Mouse (Mus musculus): ENCODE data around the gene Cip2a. TPM values are rescaled to one million over a fixed set of nuclear protein-coding genes. Genes with fewer than 3 reads are reported as not detected.
A peak's percentile ranks its signal among the peaks of the same experiment; 100 is the strongest.

Cip2a gene
- polyA plus RNA-seq, 1 experiment from 2014 or later = 65.8 TPM

- no peak for ATAC-seq (replicated peaks; ENCODE audit: insufficient number of reproducible peaks, low FRiP score, low TSS enrichment, low read depth)
- WGBS = 2% methylated on average over 9 of the region's 9 CpGs
- peak overlapping the region; percentile 92; the same call in 1 of the 2 replicates for H3K27ac ChIP-seq (replicated peaks; ENCODE audit: low read depth, low read length)
Observed at GRCm38 (mm10) chr16:48993231-48993558, 790 bp upstream of the Cip2a start.

GRCm38 (mm10) chr16:48994343-48994693 is 333 bp downstream of the Cip2a start:
- ATAC-seq (replicated peaks; ENCODE audit: insufficient number of reproducible peaks, low FRiP score, low TSS enrichment, low read depth) (no peak; the same call in 1 of the 2 replicates), DNase-seq (ENCODE audit: low spot score) (no peak)
- Histone ChIP-seq H3K27ac (replicated peaks; ENCODE audit: low read depth, low read length) (no peak overlapping the region), H3K4me1 (ENCODE audit: control insufficient read depth, insufficient read depth, low read length) (no peaks in the 10 kb centered on the region), H3K4me3 (ENCODE audit: low read depth, low read length) (peak overlapping the region; percentile 83), H3K27me3 (ENCODE audit: control insufficient read depth, insufficient read depth, low read length) (no peaks in the 10 kb centered on the region), H3K4me2 (ENCODE audit: low read depth, low read length) (peak overlapping the region; percentile 59), H3K9me3 (replicated peaks; ENCODE audit: control insufficient read depth, low read length) (no peaks in the 10 kb centered on the region), H3K36me3 (replicated peaks; ENCODE audit: control insufficient read depth, insufficient read depth, low read depth, low read length) (no peaks in the 10 kb centered on the region), H3K9ac (replicated peaks; ENCODE audit: low read length) (peak overlapping the region; percentile 99)
- 0% methylated on average over 18 of the region's 18 CpGs for WGBS

More at GRCm38 (mm10) chr16:48993231-48993558, 790 bp upstream of the Cip2a start:
- DNase-seq (ENCODE audit: low spot score) = no peak
- Histone ChIP-seq H3K36me3 (replicated peaks; ENCODE audit: control insufficient read depth, insufficient read depth, low read depth, low read length) (no peaks in the 10 kb centered on the region), H3K4me2 (ENCODE audit: low read depth, low read length) (peak overlapping the region; percentile 56), H3K4me3 (ENCODE audit: low read depth, low read length) (peak overlapping the region; percentile 83), H3K9me3 (replicated peaks; ENCODE audit: control insufficient read depth, low read length) (no peaks in the 10 kb centered on the region), H3K27me3 (ENCODE audit: control insufficient read depth, insufficient read depth, low read length) (no peaks in the 10 kb centered on the region), H3K9ac (replicated peaks; ENCODE audit: low read length) (peak overlapping the region; percentile 99), H3K4me1 (ENCODE audit: control insufficient read depth, insufficient read depth, low read length) (no peaks in the 10 kb centered on the region)

GRCm38 (mm10) chr16:49004151-49004550 is 10.2 kb downstream of the Cip2a start:
- no peak overlapping the region for H3K27ac ChIP-seq (replicated peaks; ENCODE audit: low read depth, low read length)
- H3K36me3 ChIP-seq (replicated peaks; ENCODE audit: control insufficient read depth, insufficient read depth, low read depth, low read length) = peaks cover 2% of the 10 kb centered on the region; the same call in 1 of the 2 replicates
- WGBS = 95% methylated on average over 5 of the region's 5 CpGs
- no peaks in the 10 kb centered on the region for H3K4me1 ChIP-seq (ENCODE audit: control insufficient read depth, insufficient read depth, low read length)
- no peak overlapping the region for H3K4me2 ChIP-seq (ENCODE audit: low read depth, low read length)
- no peak overlapping the region for H3K4me3 ChIP-seq (ENCODE audit: low read depth, low read length)
- DNase-seq (ENCODE audit: low spot score) (no peak), ATAC-seq (replicated peaks; ENCODE audit: insufficient number of reproducible peaks, low FRiP score, low TSS enrichment, low read depth) (no peak)
- no peak overlapping the region for H3K9ac ChIP-seq (replicated peaks; ENCODE audit: low read length)
- no peaks in the 10 kb centered on the region for H3K9me3 ChIP-seq (replicated peaks; ENCODE audit: control insufficient read depth, low read length)
- no peaks in the 10 kb centered on the region for H3K27me3 ChIP-seq (ENCODE audit: control insufficient read depth, insufficient read depth, low read length)

DNA sequence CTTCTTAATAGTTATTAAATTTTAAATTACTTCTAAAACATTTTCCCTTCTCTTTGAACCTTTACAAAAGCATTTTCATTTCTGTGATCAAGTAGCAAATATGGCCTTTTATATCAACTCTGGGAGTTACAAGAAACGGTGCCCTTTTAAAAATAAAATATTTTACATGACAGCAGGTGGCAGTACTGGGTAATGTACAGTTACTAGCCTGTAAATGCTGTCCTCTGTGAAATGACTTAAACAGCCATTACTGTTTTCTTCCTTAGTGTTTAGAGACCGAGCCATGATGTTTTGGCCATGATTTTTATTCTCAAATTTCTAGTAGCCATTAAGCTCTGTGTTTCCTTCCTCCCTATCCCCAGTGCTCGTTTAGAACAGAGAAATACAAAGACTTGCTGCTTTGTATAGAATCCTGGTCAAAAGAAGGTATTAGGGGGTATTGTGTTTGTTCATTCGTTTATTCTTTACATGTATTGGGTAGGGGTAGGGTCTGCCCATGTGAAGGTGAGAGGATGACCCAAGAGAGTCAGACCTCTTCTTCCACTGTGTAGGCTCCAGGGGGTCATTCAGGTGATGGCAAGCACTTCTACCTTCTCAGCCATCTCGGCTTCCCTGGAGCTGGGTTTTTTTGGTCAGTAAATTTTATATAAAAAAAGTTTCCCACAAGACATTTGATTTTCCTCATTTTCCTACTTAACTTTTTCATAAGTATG is 22.8 kb downstream of the Cip2a start:
- H3K36me3 ChIP-seq (replicated peaks; ENCODE audit: control insufficient read depth, insufficient read depth, low read depth, low read length) = peaks cover 4% of the 10 kb centered on the region; the same call in 1 of the 2 replicates
- no peaks in the 10 kb centered on the region for H3K27me3 ChIP-seq (ENCODE audit: control insufficient read depth, insufficient read depth, low read length)
- no peaks in the 10 kb centered on the region for H3K4me1 ChIP-seq (ENCODE audit: control insufficient read depth, insufficient read depth, low read length)
- H3K4me2 ChIP-seq (ENCODE audit: low read depth, low read length) = no peak overlapping the region
- WGBS = 79% methylated on average over 5 of the region's 5 CpGs
- ATAC-seq (replicated peaks; ENCODE audit: insufficient number of reproducible peaks, low FRiP score, low TSS enrichment, low read depth) (no peak), DNase-seq (ENCODE audit: low spot score) (peak; percentile 45)
- H3K27ac ChIP-seq (replicated peaks; ENCODE audit: low read depth, low read length) = no peak overlapping the region
- no peak overlapping the region for H3K9ac ChIP-seq (replicated peaks; ENCODE audit: low read length)
- no peaks in the 10 kb centered on the region for H3K9me3 ChIP-seq (replicated peaks; ENCODE audit: control insufficient read depth, low read length)
- no peak overlapping the region for H3K4me3 ChIP-seq (ENCODE audit: low read depth, low read length)

GRCm38 (mm10) chr16:49035852-49036251 is 41.9 kb downstream of the Cip2a start:
- H3K4me2 ChIP-seq (ENCODE audit: low read depth, low read length) = no peak overlapping the region
- 81% methylated on average over 4 of the region's 4 CpGs for WGBS
- DNase-seq (ENCODE audit: low spot score) (no peak), ATAC-seq (replicated peaks; ENCODE audit: insufficient number of reproducible peaks, low FRiP score, low TSS enrichment, low read depth) (no peak)
- no peak overlapping the region for H3K4me3 ChIP-seq (ENCODE audit: low read depth, low read length)
- H3K27me3 ChIP-seq (ENCODE audit: control insufficient read depth, insufficient read depth, low read length) = no peaks in the 10 kb centered on the region
- H3K9me3 ChIP-seq (replicated peaks; ENCODE audit: control insufficient read depth, low read length) = no peaks in the 10 kb centered on the region
- H3K4me1 ChIP-seq (ENCODE audit: control insufficient read depth, insufficient read depth, low read length) = no peaks in the 10 kb centered on the region
- H3K9ac ChIP-seq (replicated peaks; ENCODE audit: low read length) = no peak overlapping the region
- H3K27ac ChIP-seq (replicated peaks; ENCODE audit: low read depth, low read length) = no peak overlapping the region
- H3K36me3 ChIP-seq (replicated peaks; ENCODE audit: control insufficient read depth, insufficient read depth, low read depth, low read length) = no peaks in the 10 kb centered on the region

DNA sequence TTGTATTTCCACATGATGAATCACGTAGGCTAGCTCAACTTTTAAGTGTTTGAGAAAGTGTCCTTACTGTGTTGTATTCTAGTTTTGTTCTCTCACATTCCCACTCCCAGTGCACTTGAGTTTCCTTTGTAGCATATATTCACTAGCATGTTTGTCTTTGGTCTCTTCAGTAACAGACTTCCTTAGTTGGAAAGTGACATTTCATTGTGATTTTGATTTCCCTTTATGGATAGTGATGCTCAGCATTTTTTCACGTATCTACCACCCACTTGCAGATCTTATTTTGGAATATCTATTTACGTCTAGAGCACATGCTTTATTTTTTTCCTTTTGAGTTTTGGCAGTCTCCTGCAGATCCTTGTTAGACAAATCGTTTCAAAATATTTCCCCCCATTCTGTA is 43.8 kb downstream of the Cip2a start:
- H3K4me2 ChIP-seq (ENCODE audit: low read depth, low read length) = no peak overlapping the region
- DNase-seq (ENCODE audit: low spot score) (no peak), ATAC-seq (replicated peaks; ENCODE audit: insufficient number of reproducible peaks, low FRiP score, low TSS enrichment, low read depth) (no peak)
- H3K27ac ChIP-seq (replicated peaks; ENCODE audit: low read depth, low read length) = no peak overlapping the region
- H3K4me3 ChIP-seq (ENCODE audit: low read depth, low read length) = no peak overlapping the region
- WGBS = 84% methylated on average over 4 of the region's 4 CpGs
- no peaks in the 10 kb centered on the region for H3K4me1 ChIP-seq (ENCODE audit: control insufficient read depth, insufficient read depth, low read length)
- no peak overlapping the region for H3K9ac ChIP-seq (replicated peaks; ENCODE audit: low read length)
- no peaks in the 10 kb centered on the region for H3K36me3 ChIP-seq (replicated peaks; ENCODE audit: control insufficient read depth, insufficient read depth, low read depth, low read length)
- no peaks in the 10 kb centered on the region for H3K27me3 ChIP-seq (ENCODE audit: control insufficient read depth, insufficient read depth, low read length)
- H3K9me3 ChIP-seq (replicated peaks; ENCODE audit: control insufficient read depth, low read length) = no peaks in the 10 kb centered on the region

DNA sequence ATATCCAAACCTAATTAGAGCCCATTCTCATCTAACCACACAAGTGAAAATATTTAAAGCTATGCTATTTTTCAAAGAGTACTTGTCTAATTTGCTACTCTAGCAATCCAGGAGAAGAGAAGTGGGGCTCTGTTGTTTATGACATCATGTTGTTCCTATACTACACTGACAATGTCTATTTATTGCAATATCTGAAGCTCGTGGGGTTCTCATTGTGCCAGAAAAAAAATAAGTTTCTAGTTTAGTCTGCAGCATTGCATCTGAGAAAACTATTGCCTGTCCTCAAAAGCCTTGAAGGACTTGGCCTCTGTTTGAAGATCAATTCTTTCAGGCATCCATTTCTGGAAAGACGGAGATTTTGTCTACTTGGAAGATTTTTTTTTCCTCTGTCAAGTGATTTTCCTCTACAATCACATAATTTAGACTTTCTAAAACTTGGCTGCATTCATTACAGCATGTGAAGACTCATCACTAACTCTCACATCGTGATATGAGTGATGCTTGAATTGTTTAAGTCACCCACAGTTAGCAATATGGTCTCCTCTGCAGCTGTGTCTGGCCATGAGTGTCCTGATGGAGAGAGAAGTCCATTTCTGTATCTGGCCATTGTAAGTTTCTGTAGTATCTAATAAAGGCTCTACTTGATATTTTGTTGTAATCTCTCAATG is 46.7 kb downstream of the Cip2a start:
- Histone ChIP-seq H3K27me3 (ENCODE audit: control insufficient read depth, insufficient read depth, low read length) (no peaks in the 10 kb centered on the region), H3K4me1 (ENCODE audit: control insufficient read depth, insufficient read depth, low read length) (no peaks in the 10 kb centered on the region), H3K9me3 (replicated peaks; ENCODE audit: control insufficient read depth, low read length) (no peaks in the 10 kb centered on the region), H3K4me2 (ENCODE audit: low read depth, low read length) (no peak overlapping the region), H3K4me3 (ENCODE audit: low read depth, low read length) (no peak overlapping the region), H3K27ac (replicated peaks; ENCODE audit: low read depth, low read length) (no peak overlapping the region), H3K36me3 (replicated peaks; ENCODE audit: control insufficient read depth, insufficient read depth, low read depth, low read length) (no peaks in the 10 kb centered on the region), H3K9ac (replicated peaks; ENCODE audit: low read length) (no peak overlapping the region)
- DNase-seq (ENCODE audit: low spot score) (no peak), ATAC-seq (replicated peaks; ENCODE audit: insufficient number of reproducible peaks, low FRiP score, low TSS enrichment, low read depth) (no peak)
- 87% methylated on average over 3 of the region's 3 CpGs for WGBS

- Histone ChIP-seq H3K27ac (replicated peaks; ENCODE audit: low read depth, low read length) (no peak overlapping the region), H3K9ac (replicated peaks; ENCODE audit: low read length) (no peak overlapping the region), H3K36me3 (replicated peaks; ENCODE audit: control insufficient read depth, insufficient read depth, low read depth, low read length) (no peaks in the 10 kb centered on the region), H3K4me2 (ENCODE audit: low read depth, low read length) (no peak overlapping the region), H3K9me3 (replicated peaks; ENCODE audit: control insufficient read depth, low read length) (no peaks in the 10 kb centered on the region), H3K4me1 (ENCODE audit: control insufficient read depth, insufficient read depth, low read length) (no peaks in the 10 kb centered on the region), H3K4me3 (ENCODE audit: low read depth, low read length) (no peak overlapping the region), H3K27me3 (ENCODE audit: control insufficient read depth, insufficient read depth, low read length) (no peaks in the 10 kb centered on the region)
- ATAC-seq (replicated peaks; ENCODE audit: insufficient number of reproducible peaks, low FRiP score, low TSS enrichment, low read depth) = no peak
- no peak for DNase-seq (ENCODE audit: low spot score)
Observed at GRCm38 (mm10) chr16:49049214-49049613, 55.2 kb downstream of the Cip2a start.

Measured in embryonic facial prominence, embryonic 11.5 days (tissue).